Mouse (Mus musculus): ENCODE measurements at regions not wholly inside any gene's neighbourhood (a gene's known extent, or its start where the extent isn't known, plus 50 kb on each side); places are given as distances from the start of the nearest gene placed in this dataset.

DNA sequence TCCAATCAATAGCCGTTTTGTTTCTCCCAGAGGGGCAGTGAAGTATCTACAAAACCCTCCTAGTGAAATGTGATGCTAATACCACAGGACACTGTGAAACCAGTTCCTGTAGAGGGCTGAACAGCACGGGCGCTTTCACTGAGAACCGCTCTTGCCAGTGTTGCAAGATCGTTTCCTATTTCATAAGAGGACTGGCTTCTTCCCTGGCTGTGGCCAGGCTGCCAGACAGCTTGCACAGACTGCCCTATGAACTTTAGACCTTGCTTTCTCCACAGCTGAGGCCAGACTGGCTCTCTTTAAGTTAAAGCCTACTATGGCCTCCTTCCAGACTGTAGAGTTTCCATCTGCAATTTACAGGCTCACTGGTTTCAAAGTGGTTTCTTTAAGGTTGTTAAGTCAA is 173.8 kb upstream of the Prdm1 start:
- TF ChIP-seq CTCF (IDR thresholded peaks at IDR 0.05; ENCODE audit: borderline replicate concordance, insufficient read depth, low read length) (no peak), POLR2A (IDR thresholded peaks at IDR 0.05; ENCODE audit: low read depth, low read length) (no peak)

All from embryonic fibroblast, embryonic 13.5 days (primary cell).